Mouse (Mus musculus) E14TG2a.4 (cell line): ENCODE results near the gene Sdk1.

ENCODE experiments used
- CTCF ChIP-seq: conservative IDR thresholded peaks from 2 replicates; pipeline ENCODE4 v1.5.1; 2014; ENCODE audit warnings: low read length
- NANOG ChIP-seq: IDR thresholded peaks from 2 replicates; pipeline ENCODE4 v1.6.1; 2014; ENCODE audit warnings: borderline replicate concordance, low read length, mixed read lengths
- POU5F1 ChIP-seq: IDR thresholded peaks from 2 replicates; pipeline ENCODE4 v1.6.1; 2014; ENCODE audit warnings: low read length, borderline replicate concordance

GRCm38 (mm10) chr5:142178164-142178563 is 936.9 kb downstream of the Sdk1 start:
- TF ChIP-seq CTCF (no peak), NANOG (no peak), POU5F1 (no peak)
